Mouse (Mus musculus) heart, embryonic 13.5 days (tissue): ENCODE data around the gene Hmcn1. TPM values are rescaled to one million over a fixed set of nuclear protein-coding genes. Genes with fewer than 3 reads are reported as not detected.
A peak's percentile ranks its signal among the peaks of the same experiment; 100 is the strongest.

Experiments
- ATAC-seq: fragments of 200-750 bp; cut with Nextera tagmentation; 2 replicates; pipeline ENCODE4 v1.8.0; 2017; ENCODE audit warnings: moderate TSS enrichment; ENCODE audit not compliant: insufficient number of reproducible peaks, low FRiP score, low TSS enrichment; ENCODE audit errors: extremely low read depth
- H3K27ac ChIP-seq: fragments of 300-500 bp; sonication (generic); replicated peaks from 2 replicates; pipeline ENCODE4 v1.5.1; 2015; ENCODE audit warnings: moderate library complexity, mild to moderate bottlenecking, inconsistent platforms
- H3K27me3 ChIP-seq: fragments of 300-500 bp; sonication (generic); replicated peaks from 2 replicates; pipeline ENCODE4 v1.6.1; 2015; ENCODE audit warnings: mild to moderate bottlenecking, inconsistent platforms
- H3K36me3 ChIP-seq: fragments of 300-500 bp; sonication (generic); 2 replicates; pipeline ENCODE4 v1.6.1; 2015; ENCODE audit warnings: mild to moderate bottlenecking, inconsistent platforms
- H3K4me1 ChIP-seq: fragments of 300-500 bp; sonication (generic); 2 replicates; pipeline ENCODE4 v1.6.1; 2015; ENCODE audit warnings: inconsistent platforms
- H3K4me2 ChIP-seq: fragments of 300-500 bp; sonication (generic); 2 replicates; pipeline ENCODE4 v1.6.1; 2015; ENCODE audit warnings: inconsistent platforms, mild to moderate bottlenecking, moderate library complexity
- H3K4me3 ChIP-seq: fragments of 300-500 bp; sonication (generic); 2 replicates; pipeline ENCODE4 v1.5.1; 2015; ENCODE audit warnings: moderate library complexity, mild to moderate bottlenecking, inconsistent platforms
- H3K9ac ChIP-seq: fragments of 300-500 bp; sonication (generic); 2 replicates; pipeline ENCODE4 v1.6.1; 2015; ENCODE audit warnings: inconsistent platforms, mild to moderate bottlenecking, moderate library complexity
- H3K9me3 ChIP-seq: fragments of 300-500 bp; sonication (generic); 2 replicates; pipeline ENCODE4 v1.6.1; 2016; ENCODE audit warnings: inconsistent platforms
- WGBS: fragments of 180-500 bp; shearing (Covaris S2); methylation state at CpG from one replicate; pipeline ENCODE4 v1.1.7; 2015; ENCODE audit warnings: mixed read lengths; 5-methylcytosine and 5-hydroxymethylcytosine counted together
- polyA plus RNA-seq: library from polyadenylated mRNA; unstranded; fragments of >200 nt; fragmentation: Nextera tagmentation; extraction: Ambion mirVana; gene quantifications from 2 replicates; pipeline ENCODE4 v1.2.1, GENCODE M21; 2015

Gene Hmcn1
- polyA plus RNA-seq, 1 experiment from 2014 or later: 19.0 TPM

DNA sequence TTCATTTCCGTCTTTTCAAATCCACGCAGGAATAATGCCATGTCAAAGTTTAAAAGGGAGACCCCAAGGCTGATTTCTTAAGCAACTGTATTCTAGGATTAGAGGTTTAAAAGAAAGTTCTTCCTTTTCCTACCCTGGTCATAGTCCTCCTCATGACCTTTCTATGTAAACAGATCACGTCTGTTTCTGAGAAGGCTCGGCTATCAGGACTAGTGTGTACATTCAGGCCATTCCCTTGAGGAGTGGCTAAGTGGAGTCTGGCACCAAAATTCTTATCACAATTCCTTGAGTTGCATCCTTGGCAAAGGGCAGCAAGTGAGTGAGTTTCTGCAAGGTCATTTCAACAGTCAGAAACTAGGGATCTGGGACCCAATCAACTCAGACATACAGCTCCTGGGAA is 56.4 kb downstream of the Hmcn1 start:
- Histone ChIP-seq H3K9ac (no peak overlapping the region), H3K9me3 (no peaks in the 10 kb centered on the region), H3K4me3 (no peak overlapping the region), H3K4me2 (no peak overlapping the region), H3K27ac (0 out of 2 replicates have a peak overlapping the region, but pooled peaks have one; percentile 12), H3K27me3 (no peaks in the 10 kb centered on the region), H3K4me1 (peaks cover 32% of the 10 kb centered on the region), H3K36me3 (no peaks in the 10 kb centered on the region)
- ATAC-seq: no peak
- 44% methylated on average over 4 of the region's 4 CpGs for WGBS

DNA sequence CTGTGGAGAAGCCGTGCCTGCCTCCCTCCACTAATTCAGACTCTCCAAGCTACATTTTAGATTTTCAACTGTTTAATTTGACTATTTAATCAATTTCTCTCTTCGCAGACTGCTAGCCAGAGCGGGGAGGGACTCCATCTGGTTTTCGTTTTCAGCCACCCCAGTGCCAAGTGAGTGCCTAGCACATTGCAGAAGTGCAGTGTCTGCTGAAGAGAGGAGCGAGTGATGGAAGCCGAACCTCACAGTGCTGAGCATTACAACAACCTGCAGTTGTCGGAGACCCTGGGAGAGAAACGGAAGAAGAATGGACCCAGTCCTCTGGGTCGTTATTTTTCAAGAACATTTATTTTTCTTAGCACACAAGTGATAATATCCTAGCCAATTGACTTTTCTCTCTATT is 59.6 kb downstream of the Hmcn1 start:
- Histone ChIP-seq H3K4me3 (peak overlapping the region; percentile 12; the same call in 1 of the 2 replicates), H3K9ac (peak overlapping the region; percentile 44; the same call in 1 of the 2 replicates), H3K36me3 (no peaks in the 10 kb centered on the region), H3K27ac (peak overlapping the region; percentile 58), H3K4me2 (peak overlapping the region; percentile 49), H3K9me3 (no peaks in the 10 kb centered on the region), H3K27me3 (no peaks in the 10 kb centered on the region), H3K4me1 (peaks cover 32% of the 10 kb centered on the region)
- no peak for ATAC-seq
- 28% methylated on average over 9 of the region's 9 CpGs for WGBS

DNA sequence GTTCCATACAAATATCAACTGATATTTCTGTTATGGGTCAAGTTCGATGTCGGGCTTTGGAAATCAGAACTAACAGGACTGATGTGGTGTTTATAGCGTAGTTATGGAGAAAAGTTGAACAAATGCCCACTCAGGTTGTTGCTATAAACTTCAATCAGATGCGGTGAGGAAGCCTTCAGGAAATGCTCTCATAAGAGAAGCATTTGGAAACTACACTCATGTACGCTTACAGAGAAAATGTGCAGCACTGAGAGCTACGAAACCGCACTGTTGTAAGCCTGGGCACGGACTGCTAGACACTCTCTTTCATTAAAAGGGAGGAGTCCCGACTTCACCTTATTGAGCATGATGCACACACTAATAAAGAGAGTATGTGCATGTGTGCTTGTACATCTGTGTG is 72.4 kb downstream of the Hmcn1 start:
- Histone ChIP-seq H3K36me3 (no peaks in the 10 kb centered on the region), H3K4me3 (no peak overlapping the region), H3K27ac (no peak overlapping the region), H3K9me3 (no peaks in the 10 kb centered on the region), H3K27me3 (no peaks in the 10 kb centered on the region), H3K4me2 (no peak overlapping the region), H3K4me1 (peaks cover 19% of the 10 kb centered on the region), H3K9ac (no peak overlapping the region)
- no peak for ATAC-seq
- WGBS: 68% methylated on average over 9 of the region's 9 CpGs

DNA sequence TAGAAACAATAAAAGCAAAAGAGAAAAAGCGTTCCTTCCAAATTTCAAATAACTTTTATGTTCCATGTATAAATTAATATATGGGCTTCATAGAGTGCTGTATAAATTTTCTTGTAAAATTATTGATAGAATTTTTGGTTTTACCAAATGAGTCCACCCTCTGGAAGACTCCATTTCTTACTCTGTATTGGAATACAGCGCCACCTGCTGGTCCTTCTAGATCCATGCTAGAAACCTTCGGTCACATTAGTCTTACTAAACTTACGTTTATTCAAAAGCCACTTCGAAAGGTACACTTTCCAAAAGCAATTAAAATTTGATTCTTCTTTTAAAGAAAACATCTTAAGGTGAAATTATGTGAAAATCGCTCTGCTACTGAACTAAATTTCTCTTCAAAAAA is 73.0 kb downstream of the Hmcn1 start:
- no peaks in the 10 kb centered on the region for H3K9me3 ChIP-seq
- 46% methylated on average over 6 of the region's 6 CpGs for WGBS

DNA sequence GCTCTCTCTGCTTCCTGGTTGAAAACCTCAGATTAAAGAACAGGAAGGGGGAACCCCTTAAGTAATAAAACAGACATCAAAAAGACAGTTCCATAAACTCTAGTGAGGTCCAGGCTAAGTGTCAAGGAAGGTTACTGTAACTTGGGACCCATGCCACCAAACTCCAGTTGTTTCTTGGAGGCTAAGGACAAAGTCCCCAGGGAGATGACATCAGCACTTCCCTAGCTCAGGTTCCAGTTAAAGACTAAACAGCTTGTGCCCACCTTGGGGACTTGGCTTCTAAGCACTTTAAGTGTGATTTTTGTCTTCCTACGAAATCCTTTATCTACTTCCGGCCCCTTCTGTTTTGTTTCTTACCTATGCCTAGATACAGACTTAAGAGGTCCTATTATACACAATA is 78.3 kb downstream of the Hmcn1 start:
- no peaks in the 10 kb centered on the region for H3K27me3 ChIP-seq
- H3K4me2 ChIP-seq: no peak overlapping the region
- H3K36me3 ChIP-seq: no peaks in the 10 kb centered on the region
- 36% methylated on average over 2 of the region's 2 CpGs for WGBS
- ATAC-seq: no peak
- H3K4me1 ChIP-seq: peaks cover 24% of the 10 kb centered on the region
- H3K9me3 ChIP-seq: no peaks in the 10 kb centered on the region
- no peak overlapping the region for H3K4me3 ChIP-seq
- no peak overlapping the region for H3K9ac ChIP-seq
- H3K27ac ChIP-seq: peak overlapping the region; percentile 62

More for the DNA sequence above, 73.0 kb downstream of the Hmcn1 start:
- no peaks in the 10 kb centered on the region for H3K27me3 ChIP-seq
- ATAC-seq: no peak
- H3K27ac ChIP-seq: no peak overlapping the region
- no peak overlapping the region for H3K4me3 ChIP-seq
- no peaks in the 10 kb centered on the region for H3K36me3 ChIP-seq
- H3K4me1 ChIP-seq: peaks cover 21% of the 10 kb centered on the region
- no peak overlapping the region for H3K4me2 ChIP-seq
- no peak overlapping the region for H3K9ac ChIP-seq

DNA sequence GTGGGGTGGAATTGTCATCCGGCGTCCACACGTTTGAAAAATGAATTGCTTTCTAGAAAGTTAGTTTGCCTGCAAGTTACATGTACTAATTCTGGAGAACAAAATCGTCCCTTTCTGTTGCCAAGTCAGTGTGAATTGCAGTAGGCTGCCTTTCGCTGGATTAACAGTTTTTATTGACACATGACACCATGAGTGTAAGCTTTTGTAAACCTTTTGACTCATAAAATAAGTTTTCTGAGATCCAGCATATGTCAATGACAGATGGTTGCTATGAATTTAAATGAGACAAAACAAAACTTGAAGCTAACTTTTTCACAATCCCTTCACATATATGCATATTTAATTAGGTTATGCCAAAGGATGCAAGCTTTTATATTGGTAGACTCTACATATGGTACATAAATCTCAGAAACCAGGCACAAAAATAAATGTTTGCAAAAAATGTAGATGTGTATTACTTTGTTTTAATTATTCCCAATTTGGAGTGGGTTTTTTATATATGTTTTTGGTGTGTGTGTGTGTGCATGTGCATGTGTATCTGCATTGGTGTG is 79.6 kb downstream of the Hmcn1 start:
- no peak for ATAC-seq
- no peak overlapping the region for H3K9ac ChIP-seq
- H3K27me3 ChIP-seq: no peaks in the 10 kb centered on the region
- H3K9me3 ChIP-seq: no peaks in the 10 kb centered on the region
- no peaks in the 10 kb centered on the region for H3K36me3 ChIP-seq
- 81% methylated on average over 5 of the region's 5 CpGs for WGBS
- no peak overlapping the region for H3K4me3 ChIP-seq
- peaks cover 28% of the 10 kb centered on the region for H3K4me1 ChIP-seq
- H3K27ac ChIP-seq: no peak overlapping the region
- no peak overlapping the region for H3K4me2 ChIP-seq

DNA sequence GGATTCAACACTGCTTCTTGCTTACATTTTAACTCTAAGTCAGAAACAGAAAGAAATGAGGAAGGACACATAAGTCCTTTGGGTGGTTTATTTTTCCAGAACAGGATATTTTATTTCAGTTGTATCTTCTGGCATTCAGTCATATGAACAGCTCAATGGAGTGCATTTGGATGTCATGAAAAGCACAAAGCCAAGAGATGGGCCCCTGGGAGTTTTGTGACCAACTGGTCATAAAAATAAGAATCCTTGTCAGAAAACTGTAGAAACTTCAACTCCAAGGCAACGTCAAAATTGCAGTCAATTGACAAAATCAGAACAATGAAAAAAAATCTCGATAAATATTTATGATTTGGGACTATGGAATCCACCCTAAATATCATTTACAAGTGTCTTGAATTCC is 83.6 kb downstream of the Hmcn1 start:
- H3K4me3 ChIP-seq: no peak overlapping the region
- H3K9me3 ChIP-seq: no peaks in the 10 kb centered on the region

DNA sequence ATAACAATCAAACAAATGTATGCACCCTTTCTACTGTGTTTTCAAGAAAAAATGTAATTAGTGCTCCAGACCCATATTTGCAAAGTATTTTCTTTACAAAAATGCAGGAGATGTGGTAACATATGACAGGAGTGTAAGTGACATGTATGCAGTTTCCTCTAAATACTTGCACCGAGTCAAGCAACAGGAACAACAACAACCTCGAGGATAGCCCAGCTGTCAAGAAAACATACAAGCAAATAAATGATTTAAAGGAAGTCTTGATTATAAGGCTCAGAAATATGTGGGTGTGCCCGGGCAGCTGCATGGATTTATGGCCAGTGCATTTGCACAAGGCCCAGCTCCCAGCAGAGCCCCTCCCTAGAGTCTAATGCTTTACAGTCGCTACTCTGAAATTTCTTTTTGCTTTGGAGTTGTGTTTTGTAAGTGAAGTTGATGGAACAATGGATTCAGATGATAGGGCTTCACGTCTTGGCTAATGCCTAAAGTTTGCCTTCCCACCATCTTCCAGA is 99.5 kb downstream of the Hmcn1 start:
- WGBS: 74% methylated on average over 5 of the region's 5 CpGs
- no peaks in the 10 kb centered on the region for H3K27me3 ChIP-seq
- H3K36me3 ChIP-seq: no peaks in the 10 kb centered on the region
- H3K4me2 ChIP-seq: no peak overlapping the region
- peaks cover 15% of the 10 kb centered on the region for H3K4me1 ChIP-seq
- no peak for ATAC-seq
- H3K9ac ChIP-seq: no peak overlapping the region
- H3K4me3 ChIP-seq: no peak overlapping the region
- no peaks in the 10 kb centered on the region for H3K9me3 ChIP-seq
- no peak overlapping the region for H3K27ac ChIP-seq

More for the DNA sequence above, 83.6 kb downstream of the Hmcn1 start:
- Histone ChIP-seq H3K9ac (no peak overlapping the region), H3K36me3 (no peaks in the 10 kb centered on the region), H3K27ac (no peak overlapping the region), H3K27me3 (no peaks in the 10 kb centered on the region), H3K4me1 (peaks cover 4% of the 10 kb centered on the region), H3K4me2 (no peak overlapping the region)
- no peak for ATAC-seq
- WGBS: 77% methylated on average over 2 of the region's 2 CpGs

DNA sequence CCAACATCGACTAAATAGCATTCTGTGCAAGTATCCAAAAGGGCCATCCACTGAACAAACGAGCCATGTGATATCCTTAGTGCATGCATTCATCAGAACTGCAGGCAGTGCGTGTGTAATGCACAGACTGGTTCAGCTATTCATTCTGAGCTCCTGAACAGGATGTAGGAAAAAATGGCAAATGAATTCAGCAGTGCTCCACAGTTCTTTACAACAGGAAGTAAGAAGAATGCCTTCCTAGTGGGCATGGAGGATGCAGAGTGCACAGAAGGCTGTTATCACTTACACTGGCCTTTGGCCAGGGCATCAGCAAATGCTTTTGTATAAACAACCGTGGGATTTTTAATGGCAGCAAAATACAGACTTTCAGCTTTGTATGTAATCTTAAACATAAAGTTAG is 103.2 kb downstream of the Hmcn1 start:
- no peaks in the 10 kb centered on the region for H3K27me3 ChIP-seq
- H3K36me3 ChIP-seq: no peaks in the 10 kb centered on the region
- no peak for ATAC-seq
- 46% methylated on average over 4 of the region's 4 CpGs for WGBS
- H3K9ac ChIP-seq: no peak overlapping the region
- no peak overlapping the region for H3K4me3 ChIP-seq
- H3K27ac ChIP-seq: peak overlapping the region; percentile 21; the same call in 1 of the 2 replicates
- H3K4me1 ChIP-seq: peaks cover 10% of the 10 kb centered on the region; the same call in 1 of the 2 replicates
- H3K9me3 ChIP-seq: no peaks in the 10 kb centered on the region
- no peak overlapping the region for H3K4me2 ChIP-seq

DNA sequence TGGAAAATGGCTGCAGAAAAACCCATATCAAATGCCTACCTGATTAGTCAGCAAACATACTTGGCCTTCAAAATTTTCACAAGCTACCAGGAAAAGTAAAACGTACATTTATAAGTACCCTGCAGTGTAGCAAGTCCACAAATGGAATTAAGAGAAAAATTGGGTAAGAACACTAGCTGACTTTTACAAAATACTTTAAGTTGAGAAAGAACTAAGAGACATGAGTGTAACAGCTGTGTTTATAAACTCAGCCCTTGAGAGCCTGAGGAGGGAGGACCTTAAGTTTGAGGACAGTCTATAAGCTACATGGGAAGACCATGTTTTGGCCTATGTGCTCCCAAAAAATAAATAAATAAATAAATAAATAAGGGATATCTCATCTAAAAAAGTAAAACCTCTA is 107.0 kb downstream of the Hmcn1 start:
- 61% methylated on average over 1 of the region's 1 CpGs for WGBS
- peaks cover 10% of the 10 kb centered on the region; the same call in 1 of the 2 replicates for H3K4me1 ChIP-seq

DNA sequence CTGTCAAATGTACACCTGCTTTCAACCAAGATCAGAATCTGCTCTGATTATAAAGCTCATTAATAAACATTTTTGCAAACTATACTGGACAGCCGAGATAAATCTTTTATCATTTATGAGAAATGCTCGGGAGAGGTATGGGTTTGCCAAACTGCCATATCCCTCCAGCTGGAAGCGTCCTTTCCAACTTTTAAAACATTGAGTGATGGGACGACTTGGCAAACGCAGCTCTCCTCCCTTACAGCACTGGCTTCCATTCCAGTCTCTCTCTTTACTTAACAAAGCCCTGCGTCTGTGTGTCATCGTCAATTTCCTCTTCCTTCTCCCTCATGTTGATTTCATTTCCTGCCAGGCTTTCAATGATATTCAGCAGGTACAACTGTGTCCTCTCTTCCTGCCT is 114.8 kb downstream of the Hmcn1 start:
- H3K36me3 ChIP-seq: 0 out of 2 replicates have a peak, but pooled peaks cover 3% of the 10 kb centered on the region
- WGBS: 51% methylated on average over 7 of the region's 7 CpGs
- peak overlapping the region; percentile 75 for H3K27ac ChIP-seq
- no peak for ATAC-seq
- peaks cover 6% of the 10 kb centered on the region for H3K9me3 ChIP-seq
- no peak overlapping the region; the same call in 1 of the 2 replicates for H3K4me2 ChIP-seq
- H3K4me1 ChIP-seq: peaks cover 30% of the 10 kb centered on the region
- H3K4me3 ChIP-seq: no peak overlapping the region
- no peaks in the 10 kb centered on the region for H3K27me3 ChIP-seq
- no peak overlapping the region for H3K9ac ChIP-seq

More for the DNA sequence above, 107.0 kb downstream of the Hmcn1 start:
- H3K27ac ChIP-seq: no peak overlapping the region
- no peak overlapping the region for H3K9ac ChIP-seq
- no peak for ATAC-seq
- no peak overlapping the region for H3K4me2 ChIP-seq
- no peak overlapping the region for H3K4me3 ChIP-seq
- no peaks in the 10 kb centered on the region for H3K27me3 ChIP-seq
- peaks cover 4% of the 10 kb centered on the region for H3K9me3 ChIP-seq
- H3K36me3 ChIP-seq: no peaks in the 10 kb centered on the region

DNA sequence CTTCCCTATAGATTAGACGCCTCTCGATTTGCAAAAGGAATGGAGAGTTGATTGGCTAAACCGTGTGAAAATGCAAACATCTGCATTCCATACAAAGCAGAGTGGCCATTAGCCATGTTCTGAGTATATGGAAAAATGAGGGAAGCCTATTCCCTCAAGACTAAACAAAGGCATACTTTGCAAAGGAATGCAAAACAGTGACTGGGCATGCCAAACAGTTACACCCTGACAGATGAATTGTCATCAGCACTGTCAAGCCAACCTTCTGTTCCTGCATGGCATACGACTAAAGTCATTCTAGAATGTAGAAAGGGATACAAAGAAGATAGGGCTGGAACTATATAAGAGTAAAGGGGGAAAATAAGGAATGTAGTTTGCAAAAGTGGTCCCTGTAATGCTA is 115.3 kb downstream of the Hmcn1 start:
- no peaks in the 10 kb centered on the region for H3K27me3 ChIP-seq

More for the DNA sequence above, 115.3 kb downstream of the Hmcn1 start:
- H3K4me1 ChIP-seq: peaks cover 35% of the 10 kb centered on the region
- peak overlapping the region; percentile 75 for H3K27ac ChIP-seq
- H3K9ac ChIP-seq: no peak overlapping the region
- 0 out of 2 replicates have a peak, but pooled peaks cover 3% of the 10 kb centered on the region for H3K36me3 ChIP-seq
- H3K9me3 ChIP-seq: peaks cover 6% of the 10 kb centered on the region
- no peak for ATAC-seq
- H3K4me3 ChIP-seq: no peak overlapping the region
- no peak overlapping the region for H3K4me2 ChIP-seq
- WGBS: 42% methylated on average over 4 of the region's 4 CpGs
